Mouse (Mus musculus): ENCODE results near the gene Nudt17.

DNA sequence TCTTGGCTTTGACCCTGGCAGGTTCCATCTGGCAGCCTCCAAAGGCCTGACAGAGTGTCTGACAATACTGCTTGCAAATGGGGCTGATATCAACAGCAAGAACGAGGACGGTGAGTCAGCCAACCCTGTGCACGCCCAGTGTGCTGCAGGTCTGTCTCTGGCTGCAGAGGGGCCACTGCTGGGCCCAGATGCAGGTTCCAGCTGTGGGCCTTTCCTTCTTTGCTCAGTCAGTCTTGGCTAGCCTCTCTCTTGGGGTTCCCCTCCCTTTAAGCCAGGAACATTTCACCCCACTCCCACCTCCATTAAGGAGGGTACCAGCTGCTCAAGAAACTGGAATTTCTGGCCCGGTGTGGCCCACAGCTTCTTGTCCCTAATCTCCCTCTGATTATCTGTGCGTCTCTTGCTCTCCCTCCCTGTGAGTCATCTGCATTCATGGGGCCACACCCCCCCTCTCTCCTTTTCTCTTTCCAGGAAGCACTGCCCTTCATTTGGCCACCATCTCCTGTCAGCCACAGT lies 29.1 kb downstream of the Nudt17 start:
- TF ChIP-seq POLR2A (IDR thresholded peaks at IDR 0.05; ENCODE audit: low read depth, low read length) (no peak), NELFE (IDR thresholded peaks at IDR 0.05; ENCODE audit: low read depth, low read length) (no peak), ZNF384 (IDR thresholded peaks at IDR 0.05; ENCODE audit: low read depth, low read length) (no peak), HCFC1 (IDR thresholded peaks at IDR 0.05; ENCODE audit: low read depth, low read length) (no peak), SMC3 (IDR thresholded peaks at IDR 0.05; ENCODE audit: low read depth, low read length) (no peak), CTCF (conservative IDR thresholded peaks at IDR 0.05 in 1 of 2, IDR thresholded peaks at IDR 0.05 in 1 of 2; ENCODE audit: low read depth in 2 of 2, low read length in 2 of 2) (no peak), TBP (conservative IDR thresholded peaks at IDR 0.05; ENCODE audit: low read depth, low read length) (no peak), USF1 (IDR thresholded peaks at IDR 0.05; ENCODE audit: low read depth, low read length) (no peak), RAD21 (IDR thresholded peaks at IDR 0.05; ENCODE audit: low read depth, low read length) (no peak), USF2 (conservative IDR thresholded peaks at IDR 0.05; ENCODE audit: low read depth, low read length) (no peak)

Measured in CH12.LX (cell line).